Mouse (Mus musculus) cerebellum, adult 9-11 months (tissue): ENCODE data around the gene Gnaq.
"Not testable (repeated sequence)": the region's sequence is repeated elsewhere in the genome, so short reads cannot be mapped to it uniquely, and the experiment has no call there.

Source experiments
- DNase-seq: peaks from one replicate; pipeline ENCODE4 v3.0.0; 2022

The Gnaq gene

DNA sequence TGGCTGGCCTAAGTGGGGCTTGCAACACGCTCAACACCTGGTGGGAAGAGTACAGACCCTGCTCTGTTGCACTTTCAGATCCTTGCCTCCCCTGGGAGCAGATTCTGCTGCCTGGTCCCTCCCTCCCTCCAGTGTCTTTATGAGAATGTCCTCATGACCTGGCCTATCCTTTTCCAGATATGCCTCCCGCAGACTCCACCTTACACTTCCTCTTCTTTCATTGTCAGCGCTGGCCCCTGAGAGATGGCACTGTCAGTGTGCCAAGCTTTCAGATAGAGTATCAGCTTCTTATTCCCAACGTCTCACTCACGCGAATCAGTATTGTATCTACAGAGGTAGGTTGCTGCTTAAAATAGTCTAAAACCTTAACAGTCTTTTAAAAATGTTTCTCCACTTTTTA is 129.0 kb downstream of the Gnaq start:
- no peak for DNase-seq

DNA sequence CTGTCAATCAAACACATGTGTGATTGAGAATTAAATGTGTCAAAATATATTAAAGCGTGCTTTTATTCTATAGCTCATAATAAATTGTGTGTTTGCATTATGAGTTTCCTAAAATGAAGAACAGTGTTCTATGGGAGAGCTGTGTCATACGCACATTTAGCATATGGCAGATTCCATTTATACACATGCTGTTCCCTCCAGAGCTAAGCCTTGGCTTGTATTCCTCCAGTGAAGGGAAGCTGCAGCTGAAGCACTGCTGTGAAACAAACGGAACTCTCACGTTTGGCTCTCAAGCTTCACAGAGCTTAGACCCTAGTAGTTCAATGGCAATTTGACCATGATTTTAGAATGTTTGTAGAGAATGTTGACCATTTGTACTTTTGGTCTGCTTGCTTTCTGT is 129.7 kb downstream of the Gnaq start:
- DNase-seq = no peak

DNA sequence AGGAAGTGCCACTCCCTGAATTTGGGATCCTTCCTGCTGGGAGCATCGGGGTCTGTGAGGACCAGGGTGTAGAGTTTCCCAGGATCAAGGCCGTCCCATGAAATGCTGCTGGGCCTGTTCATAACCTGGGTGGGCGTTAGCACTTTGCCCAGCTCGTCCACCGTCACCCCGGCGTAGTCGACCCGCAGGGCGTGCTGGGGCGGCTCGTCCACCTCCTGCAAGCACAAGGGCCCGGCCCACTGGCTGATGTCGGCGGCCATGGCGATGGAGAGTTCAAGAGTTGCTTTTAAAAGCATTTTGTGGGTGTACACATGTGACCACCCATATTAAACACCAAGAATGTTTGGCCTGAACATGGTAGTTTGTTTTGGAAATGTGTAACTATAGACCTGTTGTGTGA is 134.7 kb downstream of the Gnaq start:
- DNase-seq = not testable (repeated sequence)

DNA sequence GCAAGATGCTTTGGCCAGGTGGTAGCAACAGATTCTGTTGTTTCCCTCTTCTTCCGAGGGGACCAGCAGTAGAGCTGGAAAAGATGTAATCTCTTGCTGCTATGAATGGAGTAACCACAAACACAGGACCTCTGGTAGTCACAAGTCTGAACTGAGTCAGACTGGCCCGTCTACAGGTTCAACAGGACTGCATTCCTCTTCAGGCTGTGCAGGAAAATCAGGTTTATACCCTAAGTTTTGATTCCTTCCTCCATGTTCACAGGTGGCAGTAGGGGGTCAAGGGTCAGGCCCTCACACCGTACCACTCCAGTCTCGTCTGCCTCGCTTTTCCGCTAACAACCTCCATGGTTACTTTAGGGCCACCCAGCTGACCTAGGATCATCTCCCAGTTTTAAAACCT is 137.6 kb downstream of the Gnaq start:
- no peak for DNase-seq

DNA sequence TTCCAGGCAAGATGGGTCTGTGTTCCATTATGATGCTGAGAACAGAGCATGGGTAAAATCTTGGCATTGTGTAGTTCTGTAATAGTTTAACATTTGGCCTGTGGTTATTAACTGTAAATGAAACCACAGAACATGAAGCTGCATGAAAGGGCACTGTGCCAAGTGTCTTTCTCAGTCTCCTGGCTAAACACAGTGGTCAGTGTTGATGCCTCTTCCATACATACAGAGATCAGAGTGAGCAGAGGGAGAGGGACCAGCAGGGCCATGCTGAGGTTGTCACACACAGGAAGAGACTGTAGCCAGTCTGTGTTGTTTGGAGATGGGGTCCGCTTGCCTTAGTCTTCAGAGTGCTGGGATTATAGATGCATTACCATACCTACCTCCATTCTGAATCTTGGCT is 138.4 kb downstream of the Gnaq start:
- DNase-seq = no peak

DNA sequence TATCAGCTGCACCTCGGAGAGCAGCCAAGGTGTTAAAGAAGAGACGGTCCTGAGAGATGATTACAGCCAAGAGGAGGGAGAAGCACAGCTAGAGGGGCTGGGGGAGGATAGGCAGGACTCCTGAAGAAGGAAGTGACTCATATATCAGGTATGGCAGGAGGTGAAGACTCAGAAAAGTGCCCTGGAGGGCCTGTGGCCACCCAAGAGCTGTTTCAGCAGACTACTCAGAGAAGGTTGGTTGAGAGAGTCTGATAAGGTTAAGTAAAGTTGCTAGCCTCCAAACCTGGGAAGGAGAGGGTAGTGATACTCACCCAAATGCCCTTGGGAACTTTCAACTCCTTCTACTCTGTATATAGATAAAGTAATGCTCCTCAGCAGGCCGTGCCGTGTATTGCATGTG is 140.4 kb downstream of the Gnaq start:
- DNase-seq = no peak

DNA sequence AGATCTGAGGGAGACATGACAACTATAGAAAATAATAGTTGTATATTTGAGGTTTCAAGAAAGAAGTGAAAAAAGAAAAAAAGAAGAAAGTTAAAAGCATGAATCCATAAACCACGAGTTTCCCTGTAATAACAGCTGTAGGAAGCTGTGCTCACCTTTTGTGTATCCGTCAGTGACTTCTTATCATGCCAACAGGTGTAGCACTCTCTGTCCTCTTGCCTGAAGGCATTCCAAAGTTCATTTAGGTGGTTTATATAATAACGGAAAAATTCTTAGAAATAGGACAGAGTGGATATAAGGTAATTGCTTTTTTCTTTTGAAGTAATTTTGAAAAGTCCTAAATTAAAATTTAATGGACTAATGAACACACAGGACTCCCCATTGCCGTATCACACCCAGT is 147.6 kb downstream of the Gnaq start:
- DNase-seq = no peak

DNA sequence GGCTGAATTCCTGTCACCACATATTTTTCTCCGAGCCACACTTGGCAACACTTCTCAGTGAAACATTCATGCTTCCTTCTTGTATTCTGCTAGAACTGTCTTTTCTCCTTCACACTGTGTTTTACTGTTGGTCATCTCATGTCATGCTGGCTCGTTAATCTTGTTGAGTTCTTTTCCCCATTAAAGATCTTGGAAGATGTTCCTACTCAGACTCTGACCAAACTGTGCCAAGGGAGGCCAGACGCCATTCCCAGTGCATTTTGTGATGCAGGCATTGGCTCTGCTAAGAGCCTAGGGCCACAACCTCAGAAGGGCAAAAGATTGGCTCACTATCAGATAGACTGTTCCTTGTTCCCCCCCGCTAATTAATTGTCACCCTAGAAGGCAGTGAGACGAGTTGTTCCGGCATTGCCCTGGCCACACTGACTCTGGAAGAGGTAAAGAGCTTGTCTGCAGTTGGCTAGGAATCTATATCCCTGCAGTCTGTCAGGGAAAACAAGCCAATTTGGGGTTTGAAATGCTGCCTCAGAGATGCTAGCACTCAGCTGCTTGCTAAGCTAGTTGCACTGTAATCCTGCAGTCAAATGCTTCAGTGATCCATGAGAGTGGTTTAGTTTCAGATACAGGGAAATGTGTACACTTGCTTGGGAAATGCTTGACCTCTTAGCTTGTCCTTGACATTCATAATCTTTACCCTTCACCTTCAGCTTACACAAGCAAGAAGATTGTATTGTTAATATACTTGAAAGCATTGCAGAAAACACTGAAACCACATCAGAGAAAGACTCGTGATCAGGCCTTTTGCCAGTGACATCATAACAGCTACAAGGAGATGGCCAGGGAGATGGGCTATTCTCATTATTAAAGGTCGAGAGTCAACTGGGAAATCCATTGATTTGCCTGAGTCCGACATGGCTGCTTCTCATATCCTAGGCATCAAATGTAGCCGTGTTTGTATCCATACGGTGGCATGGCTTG is 152.7 kb downstream of the Gnaq start:
- peak; percentile 85 for DNase-seq

DNA sequence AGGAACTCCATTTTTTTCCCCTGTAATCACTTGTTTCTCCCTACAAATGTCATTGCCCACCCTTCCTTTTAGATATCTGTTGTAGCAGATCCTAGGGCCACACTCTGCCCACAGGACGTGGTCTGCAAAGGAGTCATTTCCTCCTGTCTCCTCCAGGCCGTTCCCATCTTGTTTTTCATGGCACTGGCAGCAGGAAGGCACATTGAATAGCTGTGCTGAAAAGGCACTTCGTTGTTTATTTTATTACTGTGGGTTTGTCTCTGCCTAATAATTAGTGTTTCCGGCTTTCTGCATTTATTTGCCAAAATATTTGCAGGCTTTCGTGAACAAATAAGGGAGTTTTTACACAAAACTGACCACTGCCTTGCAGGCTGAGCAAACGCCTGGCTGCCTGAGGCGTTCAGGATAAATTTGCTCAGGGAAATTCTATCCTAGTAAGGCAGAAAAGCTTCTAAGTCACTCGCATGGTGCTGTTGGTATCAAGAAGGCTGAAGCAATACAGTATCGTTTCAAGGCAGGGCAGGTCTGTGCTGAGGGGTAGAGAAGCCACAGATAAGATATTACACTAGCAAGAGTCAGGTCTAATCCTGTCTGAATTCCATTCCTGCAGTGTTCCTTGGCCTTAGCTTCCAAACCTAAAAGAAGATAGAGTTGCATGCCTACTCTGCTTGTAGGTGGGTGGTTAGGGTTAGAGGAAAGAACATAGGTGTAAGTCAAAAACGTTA is 154.0 kb downstream of the Gnaq start:
- no peak for DNase-seq

DNA sequence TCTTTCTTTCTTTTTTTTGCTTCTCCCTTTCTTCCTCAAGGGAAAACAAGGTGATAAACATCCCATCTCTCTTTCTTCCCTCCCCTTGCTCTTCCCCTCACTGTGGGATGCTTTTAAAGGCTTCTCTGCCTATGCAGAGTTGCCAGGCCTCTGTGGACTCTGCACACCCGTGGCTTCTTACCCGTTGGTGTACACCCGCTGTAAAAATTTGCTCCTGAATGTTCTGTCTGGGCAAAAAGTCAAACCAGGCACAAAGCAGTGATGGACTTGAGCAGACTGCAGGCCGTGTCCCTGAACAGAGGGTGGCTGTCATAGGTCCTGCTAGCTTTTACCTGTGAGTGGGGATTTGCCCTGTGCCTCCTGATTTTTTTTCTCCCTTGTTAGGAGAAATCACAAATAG is 154.7 kb downstream of the Gnaq start:
- peak; percentile 46 for DNase-seq

DNA sequence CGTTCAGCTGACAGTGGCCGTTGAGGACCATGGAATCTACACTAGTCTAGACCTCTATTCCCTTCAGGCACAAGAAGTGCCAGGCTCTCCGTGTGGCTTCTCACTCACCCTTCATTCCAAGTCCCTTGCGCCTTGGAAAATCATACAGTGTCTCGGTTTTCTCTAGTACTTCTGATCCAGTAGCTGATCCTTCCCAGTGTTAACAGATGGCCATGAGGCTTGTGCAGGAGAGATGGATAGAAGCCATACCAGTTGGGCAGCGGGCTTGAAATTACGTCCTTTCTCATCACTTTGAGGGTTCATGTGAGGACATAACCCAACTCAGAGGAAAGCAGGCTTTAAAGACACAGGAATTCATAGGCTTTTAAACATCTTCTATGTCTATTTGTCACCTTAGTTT is 155.3 kb downstream of the Gnaq start:
- peak; percentile 87 for DNase-seq

DNA sequence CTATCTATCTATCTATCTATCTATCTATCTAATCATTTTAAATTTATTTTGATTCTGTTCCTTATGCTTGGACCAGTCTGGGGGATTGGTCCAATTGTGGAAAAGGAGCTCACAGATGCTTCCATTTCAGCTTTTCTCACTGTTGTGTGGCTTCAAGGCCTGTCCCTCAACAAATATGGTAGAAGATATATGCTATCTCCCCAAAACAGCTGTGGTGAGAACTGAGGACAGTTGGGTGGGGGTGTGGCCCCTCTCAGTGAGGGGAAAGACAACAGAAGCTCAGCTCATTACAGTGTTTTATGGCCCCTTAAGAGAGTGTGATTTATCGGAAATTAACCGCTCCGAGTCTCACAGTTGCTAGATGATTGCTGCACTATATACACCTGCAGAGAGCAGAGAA is 158.5 kb downstream of the Gnaq start:
- DNase-seq = no peak

DNA sequence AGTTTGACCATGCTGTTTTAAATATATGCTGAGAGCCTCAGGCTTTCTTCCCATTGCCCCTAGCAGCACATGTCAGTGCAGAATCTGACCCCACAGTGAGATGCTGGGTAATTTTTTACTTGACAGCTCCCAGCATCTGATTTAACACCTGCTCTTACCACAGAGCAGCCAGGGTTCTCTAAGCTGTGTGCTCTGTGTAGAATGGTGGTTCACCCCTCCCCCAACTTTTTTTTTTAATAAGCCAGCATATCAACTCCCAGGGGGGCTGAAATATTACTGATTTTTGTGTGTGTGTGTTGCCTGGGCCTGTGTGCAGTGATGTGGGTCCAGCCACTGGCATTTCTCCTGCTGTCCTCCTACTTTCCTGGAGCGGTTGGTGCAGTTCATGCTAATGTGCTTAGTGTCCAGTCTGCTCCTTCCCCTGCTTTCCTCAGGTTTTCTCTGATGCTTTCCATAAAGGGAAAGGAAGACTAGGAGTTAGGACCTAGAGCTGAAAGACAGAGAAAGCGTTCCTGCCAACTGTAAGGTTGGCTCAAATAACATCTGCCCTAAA is 159.5 kb downstream of the Gnaq start:
- no peak for DNase-seq

DNA sequence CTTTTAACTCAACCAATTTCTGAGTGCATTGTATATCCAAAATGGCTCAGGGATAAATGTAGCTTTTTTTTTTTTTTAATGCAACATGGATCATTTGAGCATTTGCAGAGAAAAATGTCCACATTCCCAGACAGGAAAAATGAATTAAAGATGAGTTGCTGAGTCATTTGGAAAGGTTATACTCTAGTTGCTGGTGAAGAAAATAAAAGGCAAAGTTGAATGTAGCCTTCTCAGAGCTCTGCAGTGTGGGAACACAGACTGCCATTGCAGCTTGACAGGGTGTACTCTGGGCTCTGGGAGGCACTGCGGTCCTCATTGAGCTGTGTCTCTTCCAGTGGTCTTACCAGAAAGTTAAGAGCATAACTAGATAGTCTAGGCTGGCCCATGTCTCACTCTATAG is 160.3 kb downstream of the Gnaq start:
- DNase-seq = no peak

DNA sequence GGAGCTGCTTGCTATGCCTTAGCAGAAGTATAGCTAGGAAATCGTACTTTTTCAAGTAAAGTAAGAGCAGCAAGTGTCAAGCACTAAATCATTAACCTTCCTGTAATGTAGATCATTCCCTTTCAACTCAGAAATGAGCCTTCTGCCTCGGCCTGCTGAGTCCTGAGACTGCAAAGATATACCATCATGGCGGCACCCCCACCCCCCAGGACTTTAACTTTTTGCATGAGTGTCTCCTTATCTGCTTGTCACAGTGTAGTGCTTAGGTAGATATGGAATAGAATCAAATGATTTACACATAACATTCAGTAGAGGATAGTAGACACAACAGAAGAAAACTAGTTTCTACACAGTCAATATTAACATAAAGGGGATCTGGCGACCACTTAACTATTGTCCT is 167.8 kb downstream of the Gnaq start:
- no peak for DNase-seq

DNA sequence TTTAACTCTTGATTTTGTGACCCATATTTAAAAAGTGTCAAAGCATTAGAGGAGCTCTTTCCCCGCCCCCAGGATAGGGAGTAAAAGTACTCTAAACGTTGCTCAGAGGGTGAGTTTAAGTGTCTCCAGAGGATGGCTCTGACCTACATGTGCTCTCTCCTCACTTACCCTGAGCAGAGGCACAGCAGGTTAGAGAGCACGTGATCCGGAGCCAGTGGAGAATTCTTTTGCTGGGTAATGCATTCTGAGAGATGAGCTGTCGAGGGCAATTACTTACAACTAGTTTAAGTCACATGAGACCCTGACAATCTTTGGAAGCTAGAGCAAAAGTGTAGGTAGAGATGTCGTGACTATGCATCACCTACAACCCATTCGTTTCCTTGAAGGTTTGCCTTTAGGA is 168.7 kb downstream of the Gnaq start:
- no peak for DNase-seq

DNA sequence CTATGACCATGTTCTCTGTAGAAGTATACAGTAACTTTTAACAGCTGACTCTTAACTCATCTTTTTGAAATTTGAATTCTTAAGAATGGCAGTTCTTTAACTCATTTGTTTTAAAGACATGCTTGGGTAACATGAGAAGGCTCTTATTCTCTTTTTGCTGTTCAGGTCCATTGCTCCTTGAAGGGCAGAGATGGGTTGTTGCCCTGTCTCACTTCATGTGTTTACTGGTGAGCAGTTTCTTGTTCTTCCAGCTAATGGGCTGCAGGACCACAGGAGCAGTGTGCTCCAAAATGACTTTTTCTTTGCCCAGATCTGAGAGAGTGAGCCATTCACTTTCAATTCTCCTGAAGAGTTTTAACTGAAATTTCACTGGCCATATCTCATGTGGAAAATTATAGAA is 176.4 kb downstream of the Gnaq start:
- no peak for DNase-seq

DNA sequence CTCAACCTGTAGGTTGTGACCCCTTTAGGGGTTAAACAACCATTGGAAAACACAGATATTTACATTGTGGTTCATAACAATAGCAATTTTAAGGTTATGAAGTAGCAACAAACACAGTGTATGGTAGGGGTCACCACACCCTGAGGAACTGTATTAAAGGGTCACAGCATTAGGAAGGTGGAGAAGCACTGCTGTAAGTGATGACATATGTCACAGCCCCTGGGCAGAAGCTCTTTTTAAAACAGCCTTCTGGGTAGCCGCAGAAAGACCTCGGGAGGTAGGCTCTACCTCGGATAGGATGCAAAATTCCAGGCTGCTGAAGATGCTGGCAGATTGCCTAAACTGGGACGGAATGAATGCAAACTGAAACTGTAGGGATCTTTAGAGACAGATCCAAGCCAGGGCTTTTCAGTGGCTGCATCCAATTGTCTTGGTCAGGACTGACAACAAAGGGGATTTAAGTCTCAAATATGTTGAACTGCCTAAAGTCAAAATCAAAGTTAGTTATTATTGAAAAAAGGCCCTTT is 181.7 kb downstream of the Gnaq start:
- DNase-seq = peak; percentile 58

DNA sequence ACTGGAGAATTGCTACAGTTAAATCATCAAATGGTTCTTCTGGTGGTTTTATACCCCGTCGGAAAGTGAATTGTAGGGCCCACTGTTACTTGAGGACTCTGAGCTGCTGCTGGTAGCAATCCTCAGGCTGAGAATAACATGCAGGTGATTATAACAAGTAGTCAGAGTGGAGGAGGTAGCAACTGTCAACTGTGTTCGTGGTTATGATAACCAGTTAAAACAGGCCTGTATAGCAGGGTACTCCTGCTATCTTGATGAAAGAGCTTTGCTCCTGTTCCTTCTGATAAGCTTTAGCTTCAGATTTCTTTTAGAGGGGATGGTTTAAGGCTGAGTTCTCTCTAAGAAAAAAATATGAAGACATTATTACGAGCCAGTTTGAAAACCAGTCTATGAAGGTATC is 182.9 kb downstream of the Gnaq start:
- no peak for DNase-seq

DNA sequence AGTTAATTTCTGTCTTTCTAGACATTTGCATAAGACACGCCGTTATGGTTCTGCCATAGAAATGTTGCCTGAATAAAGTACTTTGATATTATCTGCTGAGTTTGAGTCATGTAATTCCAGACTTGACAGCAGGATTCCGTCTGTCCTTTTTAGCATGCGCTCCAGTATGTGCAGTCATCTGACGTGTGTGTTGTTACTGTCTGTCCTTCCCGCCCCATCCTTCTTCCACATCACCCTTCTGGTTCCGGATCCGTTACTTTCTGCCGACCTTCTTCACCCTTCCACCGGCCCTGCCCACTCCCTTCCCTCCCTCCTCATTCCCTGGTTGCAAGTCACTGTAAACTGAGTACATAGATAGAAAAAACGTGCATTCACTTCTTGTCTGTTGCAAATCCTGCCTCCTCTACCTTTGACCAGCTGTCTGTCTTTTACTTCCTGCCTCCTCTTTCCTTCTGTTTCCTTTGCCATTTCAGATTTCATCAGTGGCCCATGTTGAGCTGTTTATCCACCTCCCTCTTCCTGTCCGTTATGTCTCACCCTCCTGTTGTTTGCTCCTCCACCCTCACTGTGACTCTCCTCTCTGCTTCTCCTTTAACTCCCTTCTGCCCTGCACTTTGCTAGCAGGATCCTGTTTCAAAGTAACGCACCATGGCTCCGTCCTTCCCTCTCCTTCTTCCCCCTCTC is 185.6 kb downstream of the Gnaq start:
- DNase-seq = no peak

DNA sequence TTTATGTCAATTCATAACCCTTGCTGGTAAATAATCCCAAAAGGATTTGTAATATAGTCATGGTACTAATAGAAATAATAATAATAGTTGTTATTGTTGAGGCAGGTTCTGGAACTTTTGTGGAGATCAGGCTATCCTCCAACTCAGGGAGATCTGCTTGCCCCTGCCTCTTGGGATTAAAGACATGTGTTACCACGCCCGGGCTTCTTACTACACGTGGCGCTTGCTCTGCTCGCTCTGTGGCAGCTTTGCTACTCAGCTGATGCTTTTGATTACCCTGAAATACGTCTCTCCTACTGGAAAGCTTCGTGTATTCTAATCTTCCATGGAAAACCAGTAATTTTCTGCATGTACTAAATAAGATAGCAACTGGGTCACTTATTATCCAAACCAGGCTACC is 187.4 kb downstream of the Gnaq start:
- DNase-seq = no peak

DNA sequence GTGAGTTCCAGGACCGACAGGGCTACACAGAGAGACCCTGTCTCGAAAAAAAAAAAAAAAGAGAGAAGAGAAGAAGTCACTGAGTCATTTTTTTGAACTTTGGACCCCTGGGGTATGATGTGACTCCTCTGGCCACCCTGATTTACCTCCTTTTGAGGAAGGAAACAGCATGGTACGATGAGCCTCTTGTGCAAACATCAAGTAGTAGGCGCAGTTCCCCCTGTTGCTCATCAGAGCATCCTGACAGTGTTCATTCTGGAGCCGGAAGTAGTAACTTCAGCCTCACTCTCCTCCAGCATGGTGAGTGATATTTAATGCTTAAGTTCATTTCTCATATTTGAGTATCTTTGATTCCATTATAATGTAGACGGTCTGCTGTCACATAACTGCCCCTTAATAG is 190.4 kb downstream of the Gnaq start:
- DNase-seq = no peak

DNA sequence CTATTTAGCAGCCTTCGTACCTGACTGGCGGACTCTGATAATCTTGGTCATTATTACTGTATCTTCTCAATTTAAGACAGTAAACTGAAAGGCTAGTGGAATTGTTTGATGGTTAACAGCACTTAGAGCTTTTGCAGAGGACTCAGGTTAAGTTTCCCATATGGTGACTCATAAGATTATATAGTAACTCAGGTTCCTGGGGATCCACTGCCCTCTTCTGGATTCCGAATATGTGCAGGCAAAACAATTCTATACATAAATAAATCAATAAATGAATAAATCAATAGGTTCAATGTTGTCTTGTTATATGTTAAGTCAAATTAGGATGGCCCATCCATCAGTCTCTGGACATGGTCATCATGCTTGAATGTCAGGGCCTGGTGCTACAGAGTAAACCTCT is 191.6 kb downstream of the Gnaq start:
- no peak for DNase-seq
